Mouse (Mus musculus): Measurements from ENCODE around the gene Tmem200a. TPM values are rescaled to one million over a fixed set of nuclear protein-coding genes. Genes with fewer than 3 reads are reported as not detected.

Gene Tmem200a
- polyA plus RNA-seq, 1 experiment from 2014 or later, result 15.6 TPM

DNA sequence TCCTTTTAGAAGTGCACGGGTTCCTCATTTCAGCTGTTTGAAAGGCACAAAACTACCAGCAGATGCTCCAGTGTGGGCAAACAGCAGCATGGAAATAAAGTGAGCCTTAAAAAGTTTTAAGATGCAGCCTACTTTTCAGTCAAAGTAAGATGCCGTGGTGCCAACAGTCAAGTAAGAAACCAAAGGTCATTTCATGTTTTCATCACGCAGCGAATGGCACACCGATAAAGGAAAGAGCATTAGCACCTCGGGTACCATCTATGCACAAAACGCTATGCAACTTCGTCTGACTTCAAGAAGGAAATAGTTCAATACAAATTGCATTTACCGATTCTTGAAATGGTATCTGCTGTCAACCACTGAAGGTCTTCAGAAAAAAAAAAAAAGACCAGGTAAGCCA, 1.9 kb downstream of the Tmem200a start:
- H3K4me3 ChIP-seq (ENCODE audit: low read depth, low read length), result peak overlapping the region; percentile 13; the same call in 1 of the 2 replicates
- H3K27me3 ChIP-seq (ENCODE audit: control insufficient read depth, insufficient read depth, low read length), result no peaks in the 10 kb centered on the region
- no peak overlapping the region for H3K27ac ChIP-seq (ENCODE audit: low read depth, low read length)
- DNase-seq (ENCODE audit: low spot score) (no peak), ATAC-seq (ENCODE audit: low FRiP score) (no peak)
- no peak overlapping the region for H3K9ac ChIP-seq (ENCODE audit: low read depth, low read length)
- no peaks in the 10 kb centered on the region for H3K9me3 ChIP-seq (ENCODE audit: control insufficient read depth, low read length)
- no peaks in the 10 kb centered on the region for H3K36me3 ChIP-seq (ENCODE audit: control insufficient read depth, insufficient read depth, low read length)
- no peaks in the 10 kb centered on the region for H3K4me1 ChIP-seq (replicated peaks; ENCODE audit: control insufficient read depth, insufficient read depth, low read length)
- whole genome bisulfite sequencing, result 91% methylated on average over 9 of the region's 9 CpGs
- peak overlapping the region; percentile 22 for H3K4me2 ChIP-seq (replicated peaks; ENCODE audit: low read depth, low read length)

- H3K4me3 ChIP-seq (ENCODE audit: low read depth, low read length), result no peak overlapping the region
- no peak overlapping the region for H3K9ac ChIP-seq (ENCODE audit: low read depth, low read length)
- H3K9me3 ChIP-seq (ENCODE audit: control insufficient read depth, low read length), result no peaks in the 10 kb centered on the region
- H3K4me2 ChIP-seq (replicated peaks; ENCODE audit: low read depth, low read length), result no peak overlapping the region
- no peaks in the 10 kb centered on the region for H3K4me1 ChIP-seq (replicated peaks; ENCODE audit: control insufficient read depth, insufficient read depth, low read length)
- H3K27me3 ChIP-seq (ENCODE audit: control insufficient read depth, insufficient read depth, low read length), result no peaks in the 10 kb centered on the region
- DNase-seq (ENCODE audit: low spot score), result no peak
- no peak overlapping the region for H3K27ac ChIP-seq (ENCODE audit: low read depth, low read length)
- 84% methylated on average over 5 of the region's 5 CpGs for WGBS
- no peak for ATAC-seq (ENCODE audit: low FRiP score)
- no peaks in the 10 kb centered on the region for H3K36me3 ChIP-seq (ENCODE audit: control insufficient read depth, insufficient read depth, low read length)
Measured at GRCm38 (mm10) chr10:26071986-26072385, 6.9 kb downstream of the Tmem200a start.

GRCm38 (mm10) chr10:26063071-26063470, 15.8 kb downstream of the Tmem200a start:
- Histone ChIP-seq H3K9me3 (ENCODE audit: control insufficient read depth, low read length) (no peaks in the 10 kb centered on the region), H3K4me2 (replicated peaks; ENCODE audit: low read depth, low read length) (no peak overlapping the region), H3K4me3 (ENCODE audit: low read depth, low read length) (no peak overlapping the region), H3K27me3 (ENCODE audit: control insufficient read depth, insufficient read depth, low read length) (no peaks in the 10 kb centered on the region), H3K4me1 (replicated peaks; ENCODE audit: control insufficient read depth, insufficient read depth, low read length) (no peaks in the 10 kb centered on the region), H3K9ac (ENCODE audit: low read depth, low read length) (no peak overlapping the region), H3K36me3 (ENCODE audit: control insufficient read depth, insufficient read depth, low read length) (no peaks in the 10 kb centered on the region), H3K27ac (ENCODE audit: low read depth, low read length) (no peak overlapping the region)
- 86% methylated on average over 4 of the region's 4 CpGs for WGBS
- DNase-seq (ENCODE audit: low spot score) (no peak), ATAC-seq (ENCODE audit: low FRiP score) (no peak)

- Histone ChIP-seq H3K4me3 (ENCODE audit: low read depth, low read length) (no peak overlapping the region), H3K4me1 (replicated peaks; ENCODE audit: control insufficient read depth, insufficient read depth, low read length) (no peaks in the 10 kb centered on the region), H3K9me3 (ENCODE audit: control insufficient read depth, low read length) (no peaks in the 10 kb centered on the region), H3K4me2 (replicated peaks; ENCODE audit: low read depth, low read length) (no peak overlapping the region), H3K27me3 (ENCODE audit: control insufficient read depth, insufficient read depth, low read length) (no peaks in the 10 kb centered on the region), H3K27ac (ENCODE audit: low read depth, low read length) (no peak overlapping the region), H3K9ac (ENCODE audit: low read depth, low read length) (no peak overlapping the region), H3K36me3 (ENCODE audit: control insufficient read depth, insufficient read depth, low read length) (no peaks in the 10 kb centered on the region)
- ATAC-seq (ENCODE audit: low FRiP score) (no peak), DNase-seq (ENCODE audit: low spot score) (no peak)
- WGBS, result 85% methylated on average over 3 of the region's 3 CpGs
Measured at GRCm38 (mm10) chr10:26059662-26060307, 19.1 kb downstream of the Tmem200a start.

DNA sequence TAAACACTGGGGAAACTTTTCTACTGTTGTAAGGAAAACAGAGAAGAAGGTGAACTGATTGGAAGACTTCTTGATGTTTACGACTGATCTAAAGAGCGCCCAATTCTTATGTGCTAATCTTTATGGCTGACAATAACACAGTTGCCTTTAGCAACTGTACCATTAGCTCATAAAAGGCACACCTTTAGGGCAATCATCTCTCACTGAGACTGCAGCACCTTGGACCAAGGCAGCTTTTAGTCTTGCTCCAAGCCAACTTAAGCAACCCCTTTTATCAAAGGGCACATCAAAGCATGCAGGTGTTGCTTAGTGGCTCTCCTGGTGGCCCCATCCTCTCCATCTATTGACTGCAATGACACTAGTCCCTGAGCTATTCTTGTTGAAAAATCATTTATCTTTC, 27.7 kb downstream of the Tmem200a start:
- H3K36me3 ChIP-seq (ENCODE audit: control insufficient read depth, insufficient read depth, low read length), result no peaks in the 10 kb centered on the region
- H3K27me3 ChIP-seq (ENCODE audit: control insufficient read depth, insufficient read depth, low read length), result no peaks in the 10 kb centered on the region
- 95% methylated on average over 2 of the region's 2 CpGs for WGBS
- no peak for ATAC-seq (ENCODE audit: low FRiP score)
- H3K4me3 ChIP-seq (ENCODE audit: low read depth, low read length), result no peak overlapping the region
- no peak overlapping the region for H3K27ac ChIP-seq (ENCODE audit: low read depth, low read length)
- no peak overlapping the region for H3K4me2 ChIP-seq (replicated peaks; ENCODE audit: low read depth, low read length)
- H3K4me1 ChIP-seq (replicated peaks; ENCODE audit: control insufficient read depth, insufficient read depth, low read length), result no peaks in the 10 kb centered on the region
- DNase-seq (ENCODE audit: low spot score), result no peak
- no peaks in the 10 kb centered on the region for H3K9me3 ChIP-seq (ENCODE audit: control insufficient read depth, low read length)
- H3K9ac ChIP-seq (ENCODE audit: low read depth, low read length), result no peak overlapping the region

- no peaks in the 10 kb centered on the region for H3K4me1 ChIP-seq (replicated peaks; ENCODE audit: control insufficient read depth, insufficient read depth, low read length)
- no peaks in the 10 kb centered on the region for H3K27me3 ChIP-seq (ENCODE audit: control insufficient read depth, insufficient read depth, low read length)
- H3K27ac ChIP-seq (ENCODE audit: low read depth, low read length), result no peak overlapping the region
- ATAC-seq (ENCODE audit: low FRiP score) (no peak), DNase-seq (ENCODE audit: low spot score) (no peak)
- H3K36me3 ChIP-seq (ENCODE audit: control insufficient read depth, insufficient read depth, low read length), result no peaks in the 10 kb centered on the region
- no peak overlapping the region for H3K4me2 ChIP-seq (replicated peaks; ENCODE audit: low read depth, low read length)
- H3K9ac ChIP-seq (ENCODE audit: low read depth, low read length), result no peak overlapping the region
- no peaks in the 10 kb centered on the region for H3K9me3 ChIP-seq (ENCODE audit: control insufficient read depth, low read length)
- no peak overlapping the region for H3K4me3 ChIP-seq (ENCODE audit: low read depth, low read length)
- 83% methylated on average over 5 of the region's 5 CpGs for whole genome bisulfite sequencing
Measured at GRCm38 (mm10) chr10:26034931-26035330, 43.9 kb downstream of the Tmem200a start.

DNA sequence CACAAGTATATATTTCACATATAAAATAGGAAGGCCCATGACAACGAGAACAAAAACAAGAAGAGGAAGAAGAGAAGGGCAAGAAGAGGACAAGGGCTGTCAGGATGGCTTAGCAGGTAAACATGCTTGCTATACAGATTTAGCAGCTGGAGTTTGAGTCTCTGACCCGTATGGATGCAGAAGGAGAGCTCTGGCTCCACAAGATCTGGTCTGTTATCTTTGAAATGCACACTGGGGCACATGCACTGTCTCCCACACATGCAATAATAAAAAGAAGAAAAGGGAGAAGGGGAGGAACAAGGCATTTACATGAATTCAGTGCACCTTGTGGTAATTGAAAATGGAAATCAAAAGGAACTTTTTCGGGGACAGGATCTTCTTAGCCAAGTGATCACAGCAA, 60.1 kb downstream of the Tmem200a start:
- H3K27ac ChIP-seq (ENCODE audit: low read depth, low read length), result no peak overlapping the region
- H3K4me3 ChIP-seq (ENCODE audit: low read depth, low read length), result no peak overlapping the region
- no peak overlapping the region for H3K4me2 ChIP-seq (replicated peaks; ENCODE audit: low read depth, low read length)
- H3K9ac ChIP-seq (ENCODE audit: low read depth, low read length), result no peak overlapping the region
- DNase-seq (ENCODE audit: low spot score), result no peak
- ATAC-seq (ENCODE audit: low FRiP score), result no peak
- no peaks in the 10 kb centered on the region for H3K4me1 ChIP-seq (replicated peaks; ENCODE audit: control insufficient read depth, insufficient read depth, low read length)
- no peaks in the 10 kb centered on the region for H3K9me3 ChIP-seq (ENCODE audit: control insufficient read depth, low read length)
- no peaks in the 10 kb centered on the region for H3K36me3 ChIP-seq (ENCODE audit: control insufficient read depth, insufficient read depth, low read length)
- H3K27me3 ChIP-seq (ENCODE audit: control insufficient read depth, insufficient read depth, low read length), result no peaks in the 10 kb centered on the region
- WGBS, result 74% methylated on average over 3 of the region's 3 CpGs

- H3K9ac ChIP-seq (ENCODE audit: low read depth, low read length), result no peak overlapping the region
- no peaks in the 10 kb centered on the region for H3K27me3 ChIP-seq (ENCODE audit: control insufficient read depth, insufficient read depth, low read length)
- H3K9me3 ChIP-seq (ENCODE audit: control insufficient read depth, low read length), result no peaks in the 10 kb centered on the region
- H3K4me1 ChIP-seq (replicated peaks; ENCODE audit: control insufficient read depth, insufficient read depth, low read length), result no peaks in the 10 kb centered on the region
- no peaks in the 10 kb centered on the region for H3K36me3 ChIP-seq (ENCODE audit: control insufficient read depth, insufficient read depth, low read length)
- DNase-seq (ENCODE audit: low spot score) (no peak), ATAC-seq (ENCODE audit: low FRiP score) (no peak)
- no peak overlapping the region for H3K4me2 ChIP-seq (replicated peaks; ENCODE audit: low read depth, low read length)
- no peak overlapping the region for H3K27ac ChIP-seq (ENCODE audit: low read depth, low read length)
- H3K4me3 ChIP-seq (ENCODE audit: low read depth, low read length), result no peak overlapping the region
- WGBS, result 69% methylated on average over 1 of the region's 1 CpGs
Measured at GRCm38 (mm10) chr10:26014298-26014697, 64.6 kb downstream of the Tmem200a start.

GRCm38 (mm10) chr10:26008948-26009347, 69.9 kb downstream of the Tmem200a start:
- no peak for DNase-seq (ENCODE audit: low spot score)
- H3K36me3 ChIP-seq (ENCODE audit: control insufficient read depth, insufficient read depth, low read length), result no peaks in the 10 kb centered on the region
- H3K4me1 ChIP-seq (replicated peaks; ENCODE audit: control insufficient read depth, insufficient read depth, low read length), result no peaks in the 10 kb centered on the region
- H3K27me3 ChIP-seq (ENCODE audit: control insufficient read depth, insufficient read depth, low read length), result no peaks in the 10 kb centered on the region
- no peak for ATAC-seq (ENCODE audit: low FRiP score)
- no peak overlapping the region for H3K27ac ChIP-seq (ENCODE audit: low read depth, low read length)
- H3K9ac ChIP-seq (ENCODE audit: low read depth, low read length), result no peak overlapping the region
- H3K9me3 ChIP-seq (ENCODE audit: control insufficient read depth, low read length), result no peaks in the 10 kb centered on the region
- H3K4me3 ChIP-seq (ENCODE audit: low read depth, low read length), result no peak overlapping the region
- 82% methylated on average over 5 of the region's 5 CpGs for WGBS
- H3K4me2 ChIP-seq (replicated peaks; ENCODE audit: low read depth, low read length), result no peak overlapping the region
